ENCODE assay signal across 8 mouse cellular contexts in the genomic region with DNA sequence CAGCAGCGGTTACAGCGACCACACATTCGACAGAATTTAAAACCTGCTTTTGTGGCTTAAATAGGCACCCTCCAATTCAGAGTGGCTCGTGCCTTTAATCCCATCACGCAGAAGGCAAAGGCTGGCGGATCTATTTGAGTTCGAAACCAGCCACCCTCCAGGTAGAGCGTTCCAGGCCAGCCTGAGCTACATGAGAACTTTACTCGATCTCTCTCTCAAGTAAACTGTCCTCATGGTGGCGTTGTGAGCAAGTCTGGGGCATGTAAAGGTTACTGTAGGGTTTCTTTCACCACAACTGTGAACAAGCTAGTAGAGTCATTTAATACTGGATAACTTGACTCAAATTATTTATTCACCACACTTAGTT. TPM values are rescaled to one million over a fixed set of nuclear protein-coding genes. Genes with fewer than 3 reads are reported as not detected.
DNase-seq lines count a peak whose midpoint lies in the region; ATAC-seq and TF ChIP-seq lines count a peak whose summit lies in the region.

No protein-coding gene starts in this region.

- peak overlapping the region; percentile 72 for H3ac ChIP-seq in C2C12 (ENCODE audit: control insufficient read depth, insufficient read length, low read depth)

- peak overlapping the region; percentile 77 for H3K4me2 ChIP-seq in hindbrain, embryonic 15.5 days

- no peak for TF ChIP-seq POLR2A in cortical plate, adult 2 months (IDR thresholded peaks at IDR 0.05; ENCODE audit: extremely low read depth, insufficient read depth, low read length)

- ATAC-seq in frontal cortex, adult (ENCODE audit: low TSS enrichment) = peak; percentile 34; the same call in 1 of the 2 replicates
- no peak; the same call in 1 of the 2 replicates for ATAC-seq in hindbrain, embryonic 15.5 days (ENCODE audit: low FRiP score, low read depth)

- peaks cover 44% of the 10 kb centered on the region for H3K79me3 ChIP-seq in C2C12 (ENCODE audit: low read depth)

- peaks cover 47% of the 10 kb centered on the region for H3K79me2 ChIP-seq in C2C12 (ENCODE audit: control insufficient read depth, insufficient read depth)

- H3K4me3 ChIP-seq in C2C12 (ENCODE audit: insufficient read depth, poor library complexity, severe bottlenecking) = peak overlapping the region; percentile 92
- H3K4me3 ChIP-seq in cortical plate, adult 2 months (ENCODE audit: insufficient read depth, low read length) = peak overlapping the region; percentile 37
- peak overlapping the region; percentile 54 for H3K4me3 ChIP-seq in hindbrain, embryonic 15.5 days

- H3K4me1 ChIP-seq in cortical plate, adult 2 months (ENCODE audit: control insufficient read depth, insufficient read depth, low read length) = no peaks in the 10 kb centered on the region
- H3K4me1 ChIP-seq in hindbrain, embryonic 15.5 days (replicated peaks) = peaks cover 14% of the 10 kb centered on the region

- peak overlapping the region; percentile 43 for H3K9ac ChIP-seq in hindbrain, embryonic 15.5 days

- WGBS in hindbrain, embryonic 15.5 days = 2% methylated on average over 10 of the region's 10 CpGs

- H3K36me3 ChIP-seq in C2C12 (ENCODE audit: control insufficient read depth, insufficient read depth) = peaks cover 24% of the 10 kb centered on the region
- no peaks in the 10 kb centered on the region for H3K36me3 ChIP-seq in hindbrain, embryonic 15.5 days

- H3K27ac ChIP-seq in cortical plate, adult 2 months (ENCODE audit: insufficient read depth, low read length) = no peak overlapping the region
- H3K27ac ChIP-seq in hindbrain, embryonic 15.5 days (replicated peaks) = peak overlapping the region; percentile 77

- TF ChIP-seq CTCF in C2C12 (IDR thresholded peaks at IDR 0.05; ENCODE audit: control insufficient read depth, insufficient read depth, insufficient read length) = no peak
- peak; percentile 18; the same call in 1 of the 2 replicates for TF ChIP-seq CTCF in cortical plate, adult 2 months (IDR thresholded peaks at IDR 0.05; ENCODE audit: extremely low read depth, insufficient read depth, low read length)

- no peaks in the 10 kb centered on the region for H3K9me3 ChIP-seq in hindbrain, embryonic 15.5 days

- no peak for DNase-seq in frontal cortex, postnatal 36 days (ENCODE audit: low spot score in 2 of 2)
- DNase-seq in lung, postnatal 25 days (ENCODE audit: low spot score) = peak; percentile 18
- DNase-seq in thymus, postnatal 4 days = peak; percentile 77
- DNase-seq in cerebellum, adult 11-12 months = no peak

- no peaks in the 10 kb centered on the region for H3K27me3 ChIP-seq in C2C12 (ENCODE audit: control insufficient read depth, insufficient read depth, insufficient read length)
- no peaks in the 10 kb centered on the region for H3K27me3 ChIP-seq in hindbrain, embryonic 15.5 days

TF ChIP-seq in C2C12, 6 proteins besides CTCF, POLR2A, EP300 and RAD21:
- TF ChIP-seq MAX (IDR thresholded peaks at IDR 0.05) (no peak), MYOD1 (IDR thresholded peaks at IDR 0.05; ENCODE audit: control insufficient read depth, insufficient read length, low read depth) (no peak), FOSL1 (IDR thresholded peaks at IDR 0.05; ENCODE audit: insufficient read depth, low read length, poor library complexity, severe bottlenecking) (no peak), MYOG (IDR thresholded peaks at IDR 0.05; ENCODE audit: control insufficient read depth, extremely low read depth, insufficient read length) (no peak), CEBPB (IDR thresholded peaks at IDR 0.05; ENCODE audit: low read depth) (no peak), USF1 (IDR thresholded peaks at IDR 0.05; ENCODE audit: low read depth) (no peak)

RNA-seq across cellular contexts. Expression of gene Kif18b, which starts 0.4 kb away (rescaled TPM):
- 44.9 TPM for polyA plus RNA-seq in C2C12 (2012; fragmentation: generic; extraction: Trizol)
- polyA plus RNA-seq in cortical plate, adult 2 months (2012; rRNA removed) = 0.17 and 0.40 TPM in 2 replicates
- 2.1 and 3.6 TPM in 2 replicates for polyA plus RNA-seq in hindbrain, embryonic 15.5 days (2015; fragmentation: Nextera tagmentation; extraction: Ambion mirVana)

RNA-seq across cellular contexts. Expression of gene C1ql1, which starts 21.2 kb away (rescaled TPM):
- polyA plus RNA-seq in C2C12 (2012; fragmentation: generic; extraction: Trizol) = 0.87 TPM
- polyA plus RNA-seq in cortical plate, adult 2 months (2012; rRNA removed) = 15.3 and 15.8 TPM in 2 replicates
- 9.8 and 11.1 TPM in 2 replicates for polyA plus RNA-seq in hindbrain, embryonic 15.5 days (2015; fragmentation: Nextera tagmentation; extraction: Ambion mirVana)

RNA-seq across cellular contexts. Expression of gene Gfap, which starts 24.6 kb away (rescaled TPM):
- 0.02 TPM for polyA plus RNA-seq in C2C12 (2012; fragmentation: generic; extraction: Trizol)
- 179 and 186 TPM in 2 replicates for polyA plus RNA-seq in cortical plate, adult 2 months (2012; rRNA removed)
- polyA plus RNA-seq in hindbrain, embryonic 15.5 days (2015; fragmentation: Nextera tagmentation; extraction: Ambion mirVana) = 1.8 and 1.9 TPM in 2 replicates

RNA-seq across cellular contexts. Expression of gene Fam187a, which starts 40.4 kb away (rescaled TPM):
- polyA plus RNA-seq in C2C12 (2012; fragmentation: generic; extraction: Trizol) = 0.05 TPM
- 0.13 TPM in 2 replicates for polyA plus RNA-seq in cortical plate, adult 2 months (2012; rRNA removed)
- 0.13 TPM in 1 of 2 replicates, not detected in the other for polyA plus RNA-seq in hindbrain, embryonic 15.5 days (2015; fragmentation: Nextera tagmentation; extraction: Ambion mirVana)

RNA-seq across cellular contexts. Expression of gene Ccdc103, which starts 44.3 kb away (rescaled TPM):
- polyA plus RNA-seq in C2C12 (2012; fragmentation: generic; extraction: Trizol) = 0.59 TPM
- 3.0 and 3.6 TPM in 2 replicates for polyA plus RNA-seq in cortical plate, adult 2 months (2012; rRNA removed)
- 2.0 and 2.1 TPM in 2 replicates for polyA plus RNA-seq in hindbrain, embryonic 15.5 days (2015; fragmentation: Nextera tagmentation; extraction: Ambion mirVana)

Comparison
In these comparisons a context has a peak if more than half of its experiments do, and no peak if none do; other contexts are left out.
1. DNase-seq: peak in lung, postnatal 25 days (single experiment) and thymus, postnatal 4 days (single experiment); none in frontal cortex, postnatal 36 days (0 of 2) and cerebellum, adult 11-12 months (single experiment).
2. H3K4me3 ChIP-seq: peak in every context shown above with its lines; median percentile 92 in C2C12; 54 in hindbrain, embryonic 15.5 days; 37 in cortical plate, adult 2 months.
3. RNA of gene Kif18b, which starts 0.4 kb away (polyA plus RNA-seq): 44.9 TPM in C2C12 (single experiment); 2.1 to 3.6 TPM in hindbrain, embryonic 15.5 days and 0.17 to 0.40 TPM in cortical plate, adult 2 months; every median in the first group is over 10 times any median in the second.
4. RNA of gene Gfap, which starts 24.6 kb away (polyA plus RNA-seq): 179 to 186 TPM in cortical plate, adult 2 months; 1.8 to 1.9 TPM in hindbrain, embryonic 15.5 days and 0.02 TPM in C2C12 (single experiment); every median in the first group is over 10 times any median in the second.